Mouse (Mus musculus) forebrain, embryonic 11.5 days (tissue): ENCODE measurements around the gene D430042O09Rik. TPM values are rescaled to one million over a fixed set of nuclear protein-coding genes. Genes with fewer than 3 reads are reported as not detected.

Source experiments
- ATAC-seq: fragments of 200-750 bp; cut with Nextera tagmentation; replicated peaks from 2 replicates; pipeline ENCODE4 v1.8.0; 2017; ENCODE audit warnings: moderate TSS enrichment; ENCODE audit not compliant: low FRiP score
- DNase-seq: peaks from one replicate; pipeline ENCODE4 v3.0.0-alpha.2; 2017; ENCODE audit warnings: low spot score
- H3K27ac ChIP-seq: fragments of 300-500 bp; sonication (generic); 2 replicates; pipeline ENCODE4 v1.5.1; 2014; ENCODE audit warnings: low read depth, low read length
- H3K27me3 ChIP-seq: fragments of 300-500 bp; sonication (generic); 2 replicates; pipeline ENCODE4 v1.6.1; 2014; ENCODE audit warnings: mild to moderate bottlenecking, low read length, mixed read lengths; ENCODE audit not compliant: control insufficient read depth, insufficient read depth
- H3K36me3 ChIP-seq: fragments of 300-500 bp; sonication (generic); 2 replicates; pipeline ENCODE4 v1.6.1; 2014; ENCODE audit warnings: mild to moderate bottlenecking, low read length, moderate library complexity, mixed read lengths; ENCODE audit not compliant: control insufficient read depth, insufficient read depth
- H3K4me1 ChIP-seq: fragments of 300-500 bp; sonication (generic); replicated peaks from 2 replicates; pipeline ENCODE4 v1.6.1; 2014; ENCODE audit warnings: low read length, mixed read lengths; ENCODE audit not compliant: control insufficient read depth, insufficient read depth
- H3K4me2 ChIP-seq: fragments of 300-500 bp; sonication (generic); 2 replicates; pipeline ENCODE4 v1.6.1; 2014; ENCODE audit warnings: low read depth, mild to moderate bottlenecking, low read length, moderate library complexity, mixed read lengths; ENCODE audit not compliant: severe bottlenecking
- H3K4me3 ChIP-seq: fragments of 300-500 bp; sonication (generic); 2 replicates; pipeline ENCODE4 v1.5.1; 2014; ENCODE audit warnings: low read depth, low read length
- H3K9ac ChIP-seq: fragments of 300-500 bp; sonication (generic); 2 replicates; pipeline ENCODE4 v1.6.1; 2014; ENCODE audit warnings: low read length
- H3K9me3 ChIP-seq: fragments of 300-500 bp; sonication (generic); 2 replicates; pipeline ENCODE4 v1.6.1; 2016; ENCODE audit warnings: low read length, mixed read lengths; ENCODE audit not compliant: control insufficient read depth
- WGBS: fragments of 180-500 bp; shearing (Covaris S2); extraction: QIAGEN DNeasy Blood & Tissue Kit; methylation state at CpG from one replicate; pipeline ENCODE4 v1.1.7; 2014; 5-methylcytosine and 5-hydroxymethylcytosine counted together
- polyA plus RNA-seq: library from polyadenylated mRNA; unstranded; fragments of >200 nt; fragmentation: Nextera tagmentation; extraction: Ambion mirVana; gene quantifications from 2 replicates; pipeline ENCODE4 v1.2.1, GENCODE M21; 2014

Gene D430042O09Rik
- polyA plus RNA-seq, 1 experiment from 2014 or later, result 12.1 TPM

DNA sequence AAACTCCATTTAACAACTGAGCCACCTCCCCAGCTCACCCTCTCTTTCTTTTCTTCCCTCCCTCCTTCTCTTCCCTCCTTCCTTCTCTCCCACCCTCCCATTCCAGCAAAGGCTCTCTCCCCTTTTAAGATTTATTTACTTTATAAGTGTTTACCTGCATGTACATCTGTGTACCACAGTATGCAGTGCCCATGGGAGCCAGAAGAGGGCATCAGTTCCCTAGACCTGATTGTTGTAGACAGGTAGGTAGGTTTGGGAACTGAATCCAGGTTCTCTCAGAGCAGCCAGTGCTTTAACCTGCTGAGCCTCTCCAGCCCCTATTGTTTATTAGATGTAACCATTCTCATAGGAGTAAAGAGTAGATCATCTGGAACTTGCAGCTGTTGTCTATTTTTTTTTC is 14.4 kb downstream of the D430042O09Rik start:
- Histone ChIP-seq H3K9me3 (no peaks in the 10 kb centered on the region), H3K27ac (no peak overlapping the region), H3K4me3 (no peak overlapping the region), H3K27me3 (no peaks in the 10 kb centered on the region), H3K9ac (no peak overlapping the region), H3K36me3 (no peaks in the 10 kb centered on the region), H3K4me1 (no peaks in the 10 kb centered on the region), H3K4me2 (no peak overlapping the region)
- DNase-seq, result no peak
- ATAC-seq, result no peak

GRCm38 (mm10) chr7:125723189-125723972 is 15.7 kb downstream of the D430042O09Rik start:
- DNase-seq, result no peak
- 53% methylated on average over 5 of the region's 5 CpGs for WGBS
- ATAC-seq, result no peak
- Histone ChIP-seq H3K4me1 (no peaks in the 10 kb centered on the region), H3K9me3 (no peaks in the 10 kb centered on the region), H3K4me3 (no peak overlapping the region), H3K36me3 (no peaks in the 10 kb centered on the region), H3K27me3 (no peaks in the 10 kb centered on the region), H3K27ac (no peak overlapping the region), H3K4me2 (no peak overlapping the region), H3K9ac (no peak overlapping the region)

- Histone ChIP-seq H3K27me3 (no peaks in the 10 kb centered on the region), H3K9me3 (no peaks in the 10 kb centered on the region), H3K9ac (no peak overlapping the region), H3K36me3 (no peaks in the 10 kb centered on the region), H3K4me3 (no peak overlapping the region), H3K4me2 (no peak overlapping the region), H3K4me1 (no peaks in the 10 kb centered on the region), H3K27ac (no peak overlapping the region)
- ATAC-seq (no peak), DNase-seq (no peak)
Measured at GRCm38 (mm10) chr7:125731679-125732078, 24.0 kb downstream of the D430042O09Rik start.

DNA sequence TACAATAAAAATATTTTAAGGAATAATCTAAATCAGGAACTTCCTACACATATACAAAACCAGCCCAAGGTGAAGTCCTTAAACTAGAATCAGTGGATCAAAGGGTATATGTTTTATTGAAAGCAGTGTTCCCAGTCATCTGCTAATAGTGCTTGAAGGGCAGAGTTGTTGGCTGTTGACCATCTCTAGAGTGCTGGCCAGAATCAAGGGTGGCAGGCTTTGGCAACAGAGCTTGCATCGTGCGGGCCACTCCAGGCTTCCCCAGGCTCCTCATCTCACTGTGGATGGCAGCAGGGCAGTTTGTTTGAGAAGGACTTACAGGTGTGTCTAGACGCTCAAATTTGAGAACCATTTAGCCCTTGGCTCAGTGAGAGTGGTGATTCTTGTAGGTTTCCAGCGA is 26.1 kb downstream of the D430042O09Rik start:
- no peak overlapping the region for H3K27ac ChIP-seq
- no peak overlapping the region for H3K9ac ChIP-seq
- H3K4me3 ChIP-seq, result no peak overlapping the region
- no peaks in the 10 kb centered on the region for H3K4me1 ChIP-seq
- ATAC-seq (no peak), DNase-seq (no peak)
- no peak overlapping the region for H3K4me2 ChIP-seq
- no peaks in the 10 kb centered on the region for H3K36me3 ChIP-seq
- H3K27me3 ChIP-seq, result no peaks in the 10 kb centered on the region
- 92% methylated on average over 4 of the region's 4 CpGs for WGBS
- H3K9me3 ChIP-seq, result no peaks in the 10 kb centered on the region

DNA sequence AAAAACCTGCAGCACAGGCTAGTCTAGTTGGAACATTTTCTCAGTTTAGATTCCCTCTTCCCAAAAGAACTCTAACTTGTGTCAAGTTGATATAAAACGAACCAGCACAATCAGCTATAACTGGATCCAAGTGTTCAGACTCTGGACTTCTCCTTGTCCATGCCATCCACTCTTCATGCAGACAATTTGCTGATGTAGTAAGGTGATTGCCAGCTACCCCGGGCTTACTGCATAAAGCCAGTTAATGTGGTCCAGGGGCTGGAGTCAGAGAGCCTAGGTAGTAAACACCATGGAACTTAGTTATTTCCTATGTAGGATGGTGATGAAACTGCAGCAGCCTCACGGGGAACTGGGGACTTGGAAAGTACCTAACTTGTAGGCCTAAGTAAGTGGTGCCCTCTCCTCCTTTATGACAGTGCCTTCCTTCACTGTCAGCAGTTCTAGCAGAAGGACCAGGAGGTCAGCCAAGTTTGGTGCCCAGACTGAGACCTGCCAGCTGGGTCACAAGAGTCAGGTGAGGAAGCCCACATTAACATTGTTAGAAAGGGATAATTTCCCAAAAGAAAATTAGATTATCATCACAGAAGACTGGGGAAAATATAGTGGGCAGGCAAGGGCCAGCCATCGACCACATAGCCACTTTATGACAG is 28.8 kb downstream of the D430042O09Rik start:
- Histone ChIP-seq H3K36me3 (no peaks in the 10 kb centered on the region), H3K4me1 (no peaks in the 10 kb centered on the region), H3K4me3 (no peak overlapping the region), H3K4me2 (no peak overlapping the region), H3K9me3 (no peaks in the 10 kb centered on the region), H3K27ac (no peak overlapping the region), H3K9ac (no peak overlapping the region), H3K27me3 (no peaks in the 10 kb centered on the region)
- ATAC-seq, result no peak
- no peak for DNase-seq
- WGBS, result 90% methylated on average over 4 of the region's 4 CpGs

DNA sequence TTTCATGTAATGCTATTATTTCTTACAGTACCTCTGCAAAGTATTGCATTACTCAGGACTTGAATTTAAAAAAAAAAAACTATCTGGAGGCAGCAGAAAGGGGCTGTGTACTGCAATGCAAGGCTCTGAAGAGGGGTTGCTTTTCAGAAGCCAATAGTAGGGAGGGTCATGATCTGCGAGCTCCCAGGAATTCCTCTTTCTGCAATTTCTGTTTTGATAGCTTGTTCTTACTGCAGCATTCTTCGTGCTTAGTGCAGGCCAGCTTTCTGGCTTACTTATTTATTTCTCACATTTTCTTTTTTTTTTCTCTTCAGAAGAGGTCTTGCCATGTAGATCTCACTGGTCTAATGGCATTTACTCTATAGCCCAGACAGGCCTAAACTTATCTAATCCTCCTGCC is 32.8 kb downstream of the D430042O09Rik start:
- Histone ChIP-seq H3K9ac (no peak overlapping the region), H3K4me2 (no peak overlapping the region), H3K4me3 (no peak overlapping the region), H3K36me3 (no peaks in the 10 kb centered on the region), H3K9me3 (no peaks in the 10 kb centered on the region), H3K27ac (no peak overlapping the region), H3K27me3 (no peaks in the 10 kb centered on the region), H3K4me1 (no peaks in the 10 kb centered on the region)
- 87% methylated on average over 2 of the region's 2 CpGs for WGBS
- ATAC-seq (no peak), DNase-seq (no peak)

GRCm38 (mm10) chr7:125741271-125741703 is 33.6 kb downstream of the D430042O09Rik start:
- ATAC-seq (no peak), DNase-seq (no peak)
- H3K27me3 ChIP-seq, result no peaks in the 10 kb centered on the region
- no peak overlapping the region for H3K4me2 ChIP-seq
- no peaks in the 10 kb centered on the region for H3K36me3 ChIP-seq
- H3K4me3 ChIP-seq, result no peak overlapping the region
- no peaks in the 10 kb centered on the region for H3K4me1 ChIP-seq
- H3K9ac ChIP-seq, result no peak overlapping the region
- no peaks in the 10 kb centered on the region for H3K9me3 ChIP-seq
- H3K27ac ChIP-seq, result no peak overlapping the region
- 57% methylated on average over 1 of the region's 1 CpGs for WGBS

DNA sequence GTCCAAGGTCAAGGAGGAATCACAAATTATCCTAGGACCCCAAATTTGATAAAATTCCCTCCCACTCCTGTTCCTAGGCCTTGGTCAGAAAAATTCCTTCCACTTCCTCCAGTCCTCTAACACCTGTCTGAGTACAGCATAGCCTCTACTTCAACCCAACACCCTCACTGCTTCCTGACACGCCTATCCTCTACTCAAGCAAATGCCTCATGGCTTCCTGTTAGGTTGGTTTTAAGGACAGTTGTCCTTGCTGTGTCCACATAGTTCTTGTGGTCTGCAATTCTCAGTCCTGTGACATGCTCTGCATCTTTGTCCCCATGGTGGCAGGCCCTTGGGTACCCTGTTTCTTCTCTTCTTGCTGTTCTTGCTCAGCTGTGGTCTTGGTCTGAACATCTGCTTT is 37.1 kb downstream of the D430042O09Rik start:
- Histone ChIP-seq H3K4me2 (no peak overlapping the region), H3K27ac (no peak overlapping the region), H3K9me3 (no peaks in the 10 kb centered on the region), H3K4me3 (no peak overlapping the region), H3K4me1 (no peaks in the 10 kb centered on the region), H3K27me3 (no peaks in the 10 kb centered on the region), H3K36me3 (no peaks in the 10 kb centered on the region), H3K9ac (no peak overlapping the region)
- no peak for ATAC-seq
- 87% methylated on average over 1 of the region's 1 CpGs for WGBS
- no peak for DNase-seq
